Comparison of ENCODE assay signal across 24 mouse cellular contexts in the genomic region with DNA sequence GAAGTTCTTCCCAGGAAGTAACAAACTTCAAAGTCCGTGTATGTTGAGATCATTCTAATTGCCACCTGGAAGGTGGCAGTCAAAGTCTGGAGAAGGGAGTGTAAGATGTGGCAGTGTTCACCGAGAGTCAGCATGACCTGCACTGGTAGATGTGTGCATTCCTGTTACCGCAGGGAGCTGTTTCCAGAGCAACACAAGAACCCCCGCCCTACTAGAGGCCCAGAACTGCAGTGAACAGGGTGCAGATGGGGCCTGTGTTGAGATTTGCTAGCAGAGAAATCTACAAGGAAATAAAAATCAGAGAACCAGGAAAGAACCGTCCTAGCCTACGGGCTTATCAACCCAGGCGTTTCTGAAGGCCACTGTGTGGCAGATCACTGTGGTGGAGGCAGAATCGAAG.
A peak's percentile ranks its signal among the peaks of the same experiment; 100 is the strongest.
DNase-seq lines count a peak whose midpoint lies in the region; ATAC-seq and TF ChIP-seq lines count a peak whose summit lies in the region.
"Had no signal": no experiment of that assay in that cellular context is flagged by ENCODE, and none has a peak within 500 bp of the region (broad histone marks: within the 10 kb centered on the region; RNA-seq: fewer than 3 reads in every experiment).

No protein-coding gene starts in this region.

- no peaks in the 10 kb centered on the region for H3K27me3 ChIP-seq in heart, embryonic 10.5 days (ENCODE audit: insufficient read depth, poor library complexity, severe bottlenecking)
- no peaks in the 10 kb centered on the region for H3K27me3 ChIP-seq in testis, adult 2 months (ENCODE audit: control insufficient read depth, insufficient read depth, low read length)
- no peaks in the 10 kb centered on the region for H3K27me3 ChIP-seq in stomach, embryonic 16.5 days (ENCODE audit: control insufficient read depth, insufficient read depth, low read length)
- H3K27me3 ChIP-seq: forebrain, embryonic 15.5 days; heart, embryonic 13.5 days; midbrain, embryonic 15.5 days; neural tube, embryonic 12.5 days had no signal

- TF ChIP-seq POLR2A in testis, adult 2 months (IDR thresholded peaks at IDR 0.05; ENCODE audit: control insufficient read depth, low read depth, low read length): no peak

- WGBS in heart, embryonic 10.5 days: 47% methylated on average over 8 of the region's 8 CpGs
- WGBS in stomach, embryonic 16.5 days: 47% methylated on average over 8 of the region's 8 CpGs

- no peaks in the 10 kb centered on the region for H3K36me3 ChIP-seq in heart, embryonic 10.5 days
- H3K36me3 ChIP-seq in testis, adult 2 months (ENCODE audit: control insufficient read depth, insufficient read depth, low read length): no peaks in the 10 kb centered on the region
- no peaks in the 10 kb centered on the region for H3K36me3 ChIP-seq in stomach, embryonic 16.5 days (ENCODE audit: control insufficient read depth, insufficient read depth, low read length)
- H3K36me3 ChIP-seq: embryonic facial prominence, embryonic 10.5 days; forebrain, embryonic 15.5 days; heart, embryonic 13.5 days; limb, embryonic 12.5 days; midbrain, embryonic 15.5 days; neural tube, embryonic 12.5 days had no signal

- 0 out of 2 replicates have a peak overlapping the region, but pooled peaks have one; percentile 11 for H3K27ac ChIP-seq in heart, embryonic 10.5 days
- no peak overlapping the region for H3K27ac ChIP-seq in testis, adult 2 months (ENCODE audit: control insufficient read depth, insufficient read depth, low read depth, low read length)
- H3K27ac ChIP-seq in stomach, embryonic 16.5 days (ENCODE audit: low read length): peak overlapping the region; percentile 51; the same call in 1 of the 2 replicates
- H3K27ac ChIP-seq: embryonic facial prominence, embryonic 10.5 days; forebrain, embryonic 15.5 days; heart, embryonic 13.5 days; hindbrain, postnatal 0 days; kidney, postnatal 0 days; limb, embryonic 12.5 days; midbrain, embryonic 15.5 days; neural tube, embryonic 12.5 days had no signal

- TF ChIP-seq CTCF in testis, adult 2 months (IDR thresholded peaks at IDR 0.05; ENCODE audit: control insufficient read depth, insufficient read depth, insufficient replicate concordance, low read depth, low read length): no peak

- ATAC-seq in stomach, embryonic 16.5 days (ENCODE audit: insufficient read depth, low FRiP score): peak; percentile 82; the same call in 1 of the 2 replicates
- ATAC-seq: forebrain, embryonic 15.5 days; hindbrain, postnatal 0 days; liver, postnatal 0 days; midbrain, embryonic 15.5 days had no signal

- H3K4me3 ChIP-seq in heart, embryonic 10.5 days: no peak overlapping the region
- H3K4me3 ChIP-seq in testis, adult 2 months (ENCODE audit: control insufficient read depth, low read depth, low read length): peak overlapping the region; percentile 2; the same call in 1 of the 2 replicates
- no peak overlapping the region for H3K4me3 ChIP-seq in stomach, embryonic 16.5 days (replicated peaks; ENCODE audit: low read length)
- H3K4me3 ChIP-seq: embryonic facial prominence, embryonic 10.5 days; forebrain, embryonic 15.5 days; heart, embryonic 13.5 days; limb, embryonic 12.5 days; megakaryocyte, embryonic 14.5 days; midbrain, embryonic 15.5 days; neural tube, embryonic 12.5 days had no signal

- no peaks in the 10 kb centered on the region for H3K9me3 ChIP-seq in heart, embryonic 10.5 days
- H3K9me3 ChIP-seq in stomach, embryonic 16.5 days (replicated peaks; ENCODE audit: control insufficient read depth, low read length): no peaks in the 10 kb centered on the region
- H3K9me3 ChIP-seq: embryonic facial prominence, embryonic 10.5 days; forebrain, embryonic 15.5 days; heart, embryonic 13.5 days; limb, embryonic 12.5 days; megakaryocyte, embryonic 14.5 days; midbrain, embryonic 15.5 days; neural tube, embryonic 12.5 days had no signal

- H3K9ac ChIP-seq in stomach, embryonic 16.5 days (ENCODE audit: low read length): no peak overlapping the region
- H3K9ac ChIP-seq: forebrain, embryonic 15.5 days; heart, embryonic 13.5 days; limb, embryonic 12.5 days; liver, postnatal 0 days; midbrain, embryonic 15.5 days; neural tube, embryonic 12.5 days had no signal

- no peak overlapping the region for H3K4me2 ChIP-seq in stomach, embryonic 16.5 days (ENCODE audit: low read depth, low read length)
- H3K4me2 ChIP-seq: forebrain, embryonic 15.5 days; heart, embryonic 13.5 days; limb, embryonic 12.5 days; liver, embryonic 11.5 days; midbrain, embryonic 15.5 days; neural tube, embryonic 12.5 days had no signal

- DNase-seq in heart, embryonic 10.5 days (ENCODE audit: low spot score): no peak
- no peak for DNase-seq in heart, adult 18-20 months
- peak; percentile 27 to 28 for DNase-seq in kidney, postnatal 36 days
- no peak for DNase-seq in kidney, postnatal 10 days
- DNase-seq in testis, postnatal 10 days (ENCODE audit: low spot score): no peak
- no peak for DNase-seq in retina, embryonic 14.5 days (ENCODE audit: low spot score)
- DNase-seq: adrenal gland, postnatal 25 days; cerebellum, postnatal 10 days; heart, postnatal 14 days; layer of hippocampus, postnatal 36 days; liver, postnatal 0 days; thymus, postnatal 14 days had no signal

- H3K4me1 ChIP-seq in heart, embryonic 10.5 days: peaks cover 36% of the 10 kb centered on the region
- H3K4me1 ChIP-seq in testis, adult 2 months (ENCODE audit: control insufficient read depth, insufficient read depth, low read length): no peaks in the 10 kb centered on the region
- H3K4me1 ChIP-seq in stomach, embryonic 16.5 days (ENCODE audit: control insufficient read depth, insufficient read depth, low read length): no peaks in the 10 kb centered on the region
- H3K4me1 ChIP-seq: forebrain, embryonic 15.5 days had no signal

Comparison
In these comparisons a context has a peak if more than half of its experiments do, and no peak if none do; other contexts are left out.
1. DNase-seq: peak in kidney, postnatal 36 days (2 of 2); none in heart, embryonic 10.5 days (single experiment), heart, adult 18-20 months (0 of 2), kidney, postnatal 10 days (single experiment), testis, postnatal 10 days (single experiment) and retina, embryonic 14.5 days (single experiment).